Mouse (Mus musculus): ENCODE results near the gene Gtsf2. TPM values are rescaled to one million over a fixed set of nuclear protein-coding genes. Genes with fewer than 3 reads are reported as not detected.
A peak's percentile ranks its signal among the peaks of the same experiment; 100 is the strongest.
"Not testable (repeated sequence)": the region's sequence is repeated elsewhere in the genome, so short reads cannot be mapped to it uniquely, and the experiment has no call there.

Gene Gtsf2
- not detected for polyA plus RNA-seq (2017; shearing (Covaris generic))

DNA sequence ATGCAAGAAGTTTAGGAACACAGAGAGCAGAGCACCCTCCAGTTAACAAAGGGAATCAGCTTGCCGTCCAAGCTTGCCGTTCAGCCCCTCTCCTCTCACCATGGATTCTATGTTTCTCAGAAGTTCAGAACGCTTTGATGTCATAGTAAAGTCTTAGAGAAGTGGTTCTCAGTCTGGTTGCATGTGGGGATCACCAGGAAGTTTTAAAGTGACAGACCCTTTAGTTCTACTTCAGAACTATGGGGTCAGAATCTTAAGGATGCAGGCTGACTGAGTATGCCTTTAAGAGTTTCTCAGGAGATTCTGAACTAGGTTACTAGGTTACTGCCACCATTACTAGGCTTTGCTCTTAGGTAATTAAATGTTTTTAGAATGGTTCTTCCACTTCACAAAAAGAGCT lies at the start of gene Gtsf2:
Gene Gtsf2 (minus strand): TSS at position 101 of the 400 bp plus-strand sequence.
- no peak for ATAC-seq

DNA sequence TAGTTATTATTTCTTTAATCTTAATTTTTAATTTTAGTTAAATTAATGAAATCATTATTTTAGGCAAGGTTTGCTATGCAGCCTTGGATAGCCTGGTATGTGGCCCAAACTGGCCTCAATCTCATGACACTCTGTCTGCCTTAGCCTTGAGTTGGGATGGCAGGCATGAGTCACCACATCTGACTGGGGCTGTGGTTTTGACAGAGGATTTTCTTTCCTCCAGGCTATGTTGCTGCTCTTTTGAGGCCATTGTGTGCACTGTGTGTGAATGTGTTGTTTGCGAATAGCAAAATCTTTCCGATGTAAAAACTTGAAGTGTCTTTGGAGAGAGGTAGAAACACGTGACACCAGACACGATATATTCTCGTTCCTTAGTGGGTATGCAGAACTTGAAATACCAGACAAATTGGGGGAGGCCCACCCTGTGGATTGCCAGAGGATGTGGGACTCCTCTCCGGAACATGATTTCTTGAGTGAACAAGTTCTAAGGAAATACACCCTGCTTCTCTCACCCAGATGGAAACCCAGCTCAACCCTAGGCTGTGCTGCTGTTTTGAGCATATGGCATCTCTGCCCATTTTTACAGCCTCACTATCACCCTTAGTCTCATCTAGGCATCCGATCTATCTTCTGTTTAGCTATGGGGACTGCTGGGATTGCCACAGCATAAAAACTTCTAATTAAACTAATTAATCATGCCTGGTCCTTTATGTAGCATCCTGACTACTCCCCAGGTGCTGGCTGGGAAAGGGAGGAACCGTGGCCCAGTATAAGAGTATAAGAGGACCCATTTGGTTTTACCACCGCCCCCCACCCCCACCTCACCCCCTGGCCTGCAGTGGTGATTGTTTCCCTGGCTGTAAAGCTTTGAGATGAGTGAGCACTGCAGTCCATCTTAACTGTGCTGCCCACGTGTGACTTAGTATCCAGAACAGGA lies 48.2 kb upstream of the Gtsf2 start:
- ATAC-seq, result no peak

DNA sequence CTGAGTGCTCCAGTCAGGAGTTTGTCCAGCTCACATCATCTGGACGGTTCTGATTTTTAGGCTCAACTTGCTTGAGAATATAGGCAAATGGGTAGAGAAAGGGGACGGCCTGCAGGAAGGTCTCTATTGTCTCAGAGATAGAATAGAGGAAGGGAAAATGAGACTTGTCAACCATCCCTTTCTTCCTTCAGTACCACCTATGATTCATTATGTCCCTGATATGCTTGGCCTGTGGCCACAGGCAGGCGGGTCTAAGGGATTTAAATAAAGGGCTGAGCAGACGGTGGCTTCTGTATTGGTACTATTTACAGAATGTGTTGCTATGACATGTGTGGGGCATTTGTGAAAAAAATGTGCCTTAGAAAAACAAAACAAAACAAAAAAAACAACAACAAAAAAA lies 40.1 kb upstream of the Gtsf2 start:
- no peak for ATAC-seq

DNA sequence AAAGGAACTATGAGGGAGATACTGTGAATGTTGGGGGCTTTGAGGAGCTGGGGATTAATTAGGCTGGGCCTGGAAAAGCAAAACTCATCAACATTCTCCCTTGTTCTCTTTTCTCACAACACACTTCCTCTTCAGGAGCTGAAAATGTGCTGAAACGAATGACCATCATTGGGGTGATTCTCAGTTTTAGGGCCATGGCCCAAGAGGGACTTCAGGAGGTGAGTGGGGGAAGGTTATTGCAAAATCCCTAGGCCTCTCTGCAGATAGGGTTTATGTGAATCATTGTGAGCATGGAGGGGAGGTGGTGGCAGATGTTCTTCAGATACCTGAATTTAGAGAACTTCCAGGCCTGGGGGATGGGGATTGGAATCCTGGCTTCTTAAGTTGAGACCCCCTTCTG lies 38.4 kb upstream of the Gtsf2 start:
- ATAC-seq, result no peak

DNA sequence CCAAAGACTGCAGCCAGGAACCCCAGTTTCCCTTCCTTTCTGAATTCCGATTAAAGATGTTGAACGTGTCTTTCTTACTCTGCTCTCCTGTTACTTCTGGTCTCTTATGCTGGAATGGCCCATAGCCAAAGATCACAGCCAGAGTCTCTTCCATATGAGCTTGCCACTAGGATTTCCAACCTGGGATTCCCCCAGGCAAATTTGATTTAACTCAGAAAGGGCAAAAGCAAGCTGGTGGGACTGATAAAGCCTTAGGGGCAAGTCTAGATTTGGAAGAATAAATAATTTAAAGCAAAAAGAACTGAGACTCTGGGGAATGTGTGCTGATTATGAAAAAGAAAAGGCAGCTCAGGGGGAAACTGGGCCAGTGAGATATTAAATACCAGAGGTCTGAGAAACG lies 36.8 kb upstream of the Gtsf2 start:
- ATAC-seq, result no peak

DNA sequence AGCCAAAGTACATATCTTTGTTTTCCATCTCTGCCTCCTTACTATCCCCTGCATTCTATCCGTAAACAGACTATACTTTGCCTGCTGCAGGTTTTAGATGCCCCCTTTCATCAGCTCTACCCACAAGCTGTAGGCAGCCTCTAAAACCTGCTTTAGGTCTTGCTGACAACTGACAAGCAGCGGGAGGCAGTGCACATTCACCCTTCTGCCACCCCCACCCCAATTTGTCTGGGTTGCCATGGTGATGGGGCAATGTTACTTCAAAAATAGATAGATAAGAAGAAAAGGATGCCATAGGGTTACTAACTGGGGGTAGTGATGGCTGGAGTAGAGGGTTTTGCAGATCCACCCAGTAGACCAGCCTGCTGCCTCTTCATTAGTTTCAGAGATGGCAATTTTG lies 36.2 kb upstream of the Gtsf2 start:
- no peak for ATAC-seq

DNA sequence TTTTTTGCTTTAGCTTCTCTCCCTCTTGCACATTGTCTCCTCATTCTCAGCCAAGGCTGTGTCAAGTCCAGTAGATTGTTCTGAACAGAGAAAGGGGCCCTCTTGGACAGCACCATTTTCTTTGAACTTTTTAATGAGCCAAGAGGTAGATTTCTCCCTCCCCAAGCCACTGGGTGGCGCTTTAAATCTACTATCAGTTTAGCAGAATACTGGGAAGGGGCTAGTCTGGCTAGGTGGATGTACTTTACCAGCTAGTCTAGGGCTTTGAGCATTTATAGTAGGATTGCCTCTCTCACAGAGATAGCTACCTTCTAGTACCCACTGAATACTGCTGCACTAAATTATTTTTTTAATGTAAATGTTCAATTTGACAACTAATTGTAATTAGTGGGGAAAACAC lies 34.2 kb upstream of the Gtsf2 start:
- no peak for ATAC-seq

DNA sequence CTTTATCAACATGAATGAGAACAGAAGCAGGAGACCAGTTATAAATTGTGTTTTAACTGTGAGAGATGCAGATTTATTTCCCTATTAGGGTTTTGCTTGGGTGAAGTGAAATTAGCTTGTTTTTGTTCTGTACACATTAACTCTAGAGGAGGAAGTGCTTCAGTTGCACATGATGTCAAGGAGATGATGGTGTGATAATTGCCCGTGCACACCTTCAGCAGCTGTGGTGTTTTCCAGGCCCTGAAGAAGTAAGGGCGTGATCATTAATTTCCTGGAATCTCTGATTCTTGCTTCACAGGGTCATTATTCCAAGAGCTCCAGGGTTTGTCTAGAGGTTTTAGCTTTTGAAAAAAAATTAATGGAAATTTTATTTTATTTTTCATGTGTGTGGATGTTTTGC lies 31.9 kb upstream of the Gtsf2 start:
- ATAC-seq, result no peak

DNA sequence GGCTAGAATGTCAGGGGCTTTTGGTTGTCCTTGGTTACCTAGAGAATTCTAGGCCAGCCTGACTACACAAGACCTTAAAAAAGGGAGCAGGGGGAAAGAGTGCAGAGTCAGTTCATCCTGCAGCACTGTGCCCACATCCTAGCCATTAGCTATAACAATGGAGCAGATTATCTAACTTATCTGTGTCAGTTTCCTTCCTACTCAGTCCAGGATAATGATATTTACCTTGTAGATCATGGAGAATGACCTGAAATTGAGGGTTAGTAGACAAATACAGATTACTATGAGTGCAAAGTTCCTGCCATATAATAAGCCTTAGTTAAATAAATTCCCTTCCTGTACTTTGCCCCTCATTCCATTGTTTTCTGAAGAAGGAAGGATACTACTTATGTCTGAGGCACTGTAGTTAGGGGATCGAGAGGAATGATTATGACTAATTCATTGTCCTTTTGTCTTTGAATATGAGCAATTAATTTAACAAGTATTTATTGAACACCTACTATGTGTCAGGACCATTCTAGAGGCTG lies 30.9 kb upstream of the Gtsf2 start:
- ATAC-seq, result no peak

DNA sequence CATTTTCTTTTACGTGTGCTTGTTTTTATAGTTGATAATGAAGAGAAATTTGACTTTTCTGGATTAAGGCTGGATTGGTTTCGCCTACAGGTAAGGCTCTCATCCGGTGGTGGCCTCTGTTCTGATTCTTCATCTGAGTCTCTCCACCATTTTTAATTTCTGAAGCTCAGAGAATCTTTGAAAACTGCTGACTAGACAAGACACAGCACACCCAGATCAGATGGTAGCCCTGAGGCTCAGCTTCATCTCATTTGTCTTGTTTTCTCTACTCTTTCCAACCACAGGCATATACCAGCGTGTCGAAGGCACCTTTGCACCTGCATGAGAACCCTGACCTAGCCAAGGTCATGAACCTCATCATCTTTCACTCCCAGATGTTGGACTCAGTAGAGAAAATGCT lies 25.5 kb upstream of the Gtsf2 start:
- no peak for ATAC-seq

DNA sequence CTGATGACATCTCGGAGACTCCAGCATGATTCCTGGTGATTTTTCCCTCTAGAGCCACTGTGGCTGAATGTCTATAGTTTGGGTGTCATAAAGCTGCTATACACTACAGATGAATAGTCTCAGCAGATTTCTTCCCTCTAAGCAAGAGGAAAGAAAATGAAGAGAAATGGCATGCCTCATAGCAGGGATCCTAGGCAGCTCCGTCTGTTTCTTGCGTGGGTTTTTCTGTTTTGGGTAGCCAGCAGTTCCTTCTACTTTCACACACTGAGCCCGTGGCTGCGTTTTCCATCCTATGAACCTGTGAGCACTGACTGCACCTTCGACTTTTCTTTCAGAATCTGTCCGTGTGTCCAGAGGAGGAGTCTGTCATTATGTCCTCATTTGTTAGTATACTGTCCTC lies 24.9 kb upstream of the Gtsf2 start:
- no peak for ATAC-seq

DNA sequence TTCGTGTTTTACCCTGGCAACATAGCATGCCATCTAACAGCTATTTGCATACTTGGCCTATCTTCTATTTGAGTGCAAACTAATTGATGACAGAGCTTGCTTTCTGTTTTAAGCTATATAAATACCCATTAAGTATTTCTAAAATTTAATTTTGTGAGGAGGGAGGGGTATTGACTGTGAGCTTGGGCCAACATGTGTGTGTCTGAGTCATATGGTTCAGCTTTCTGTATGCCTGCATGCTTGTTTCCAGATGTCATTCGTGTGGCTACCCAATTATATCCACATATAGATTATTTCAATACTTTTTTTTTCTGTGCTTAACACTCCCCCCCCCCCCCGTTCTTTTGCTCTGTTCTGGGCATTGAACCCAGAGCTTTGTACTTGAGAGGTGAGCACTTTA lies 24.0 kb upstream of the Gtsf2 start:
- no peak for ATAC-seq

DNA sequence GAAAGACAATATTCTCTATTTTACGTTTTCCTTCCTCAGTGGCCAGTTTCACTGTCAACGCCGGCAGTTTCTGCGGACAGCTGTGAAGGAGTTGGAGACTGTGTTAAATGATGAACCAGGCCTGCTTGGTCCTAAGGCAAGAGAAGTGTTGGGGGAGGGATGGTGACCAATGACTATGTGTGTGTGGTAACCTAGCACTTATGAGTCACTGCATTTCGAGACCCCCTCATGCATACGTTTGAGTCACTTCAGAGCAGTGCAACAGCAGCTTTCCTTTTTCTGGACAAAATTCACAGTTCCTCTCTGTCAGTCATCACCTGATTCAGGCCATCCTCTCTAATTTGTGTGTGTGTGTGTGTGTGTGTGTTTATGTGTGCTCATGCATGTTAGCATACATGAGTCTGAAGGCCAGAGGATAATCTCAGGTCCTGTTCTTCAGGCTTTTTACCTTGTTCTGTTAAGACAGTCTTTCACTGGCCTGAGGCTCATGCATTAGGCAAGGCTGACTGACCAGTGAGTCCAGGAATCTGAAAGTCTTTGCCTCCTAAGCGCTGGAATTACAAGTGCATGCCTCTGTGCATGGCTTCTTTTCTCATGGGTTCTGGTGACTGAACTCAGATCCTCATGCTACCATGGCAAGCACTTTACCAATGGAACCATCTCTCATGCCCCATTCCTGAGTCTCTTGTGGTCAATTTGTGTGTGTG lies 23.4 kb upstream of the Gtsf2 start:
- no peak for ATAC-seq

DNA sequence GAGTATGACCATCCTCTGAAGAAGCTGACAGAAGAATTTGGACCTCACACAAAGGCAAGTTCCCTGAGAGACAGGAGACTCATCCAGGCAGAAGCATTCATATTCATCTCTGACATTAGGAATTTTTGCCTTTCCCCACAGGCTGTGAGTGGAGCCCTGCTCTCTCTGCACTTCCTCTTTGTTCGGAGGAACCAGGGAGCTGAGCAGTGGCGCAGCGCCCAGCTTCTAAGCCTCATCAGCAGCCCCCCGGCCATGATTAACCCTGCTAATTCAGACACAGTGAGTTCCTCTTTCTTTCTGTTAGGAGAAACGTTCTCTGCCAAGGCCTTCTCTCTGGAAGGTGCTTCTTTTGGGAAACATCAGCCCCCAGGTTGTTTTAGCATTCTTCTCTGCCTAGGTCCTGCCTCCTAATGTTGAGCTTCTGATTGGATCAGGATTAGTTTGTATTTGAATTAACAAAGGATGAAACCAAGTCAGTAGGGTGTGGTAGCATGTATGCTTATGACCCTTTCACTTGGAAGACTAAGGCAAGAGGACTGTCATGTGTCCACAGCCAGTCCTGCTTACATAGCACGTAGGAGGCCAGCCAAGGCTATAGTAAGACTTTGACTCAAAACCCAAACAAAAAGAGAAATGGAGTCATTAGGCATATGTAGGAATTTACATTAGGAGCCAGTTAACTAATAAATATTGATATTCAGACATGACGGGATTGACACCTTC lies 14.4 kb upstream of the Gtsf2 start:
- no peak for ATAC-seq

DNA sequence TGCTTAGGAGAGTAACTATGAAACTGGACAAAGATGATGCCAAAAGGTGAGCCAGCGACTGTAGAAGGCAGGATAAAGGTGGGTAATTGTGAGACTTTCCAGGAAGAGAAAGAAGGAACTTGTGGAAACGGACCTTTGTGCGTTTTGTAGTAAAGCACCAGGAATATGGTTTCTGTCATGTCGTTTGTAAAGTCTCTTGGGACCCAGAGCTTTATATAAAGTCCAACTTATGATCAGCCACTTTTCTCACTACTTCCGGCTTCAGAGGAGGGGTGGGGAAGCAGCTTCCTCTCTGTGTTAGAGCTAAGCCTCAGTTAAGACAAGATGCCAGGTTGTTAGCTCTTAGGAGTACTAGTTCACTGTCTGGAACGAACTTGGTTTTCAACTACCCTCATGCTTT lies 6.2 kb upstream of the Gtsf2 start:
- ATAC-seq, result peak; percentile 23

DNA sequence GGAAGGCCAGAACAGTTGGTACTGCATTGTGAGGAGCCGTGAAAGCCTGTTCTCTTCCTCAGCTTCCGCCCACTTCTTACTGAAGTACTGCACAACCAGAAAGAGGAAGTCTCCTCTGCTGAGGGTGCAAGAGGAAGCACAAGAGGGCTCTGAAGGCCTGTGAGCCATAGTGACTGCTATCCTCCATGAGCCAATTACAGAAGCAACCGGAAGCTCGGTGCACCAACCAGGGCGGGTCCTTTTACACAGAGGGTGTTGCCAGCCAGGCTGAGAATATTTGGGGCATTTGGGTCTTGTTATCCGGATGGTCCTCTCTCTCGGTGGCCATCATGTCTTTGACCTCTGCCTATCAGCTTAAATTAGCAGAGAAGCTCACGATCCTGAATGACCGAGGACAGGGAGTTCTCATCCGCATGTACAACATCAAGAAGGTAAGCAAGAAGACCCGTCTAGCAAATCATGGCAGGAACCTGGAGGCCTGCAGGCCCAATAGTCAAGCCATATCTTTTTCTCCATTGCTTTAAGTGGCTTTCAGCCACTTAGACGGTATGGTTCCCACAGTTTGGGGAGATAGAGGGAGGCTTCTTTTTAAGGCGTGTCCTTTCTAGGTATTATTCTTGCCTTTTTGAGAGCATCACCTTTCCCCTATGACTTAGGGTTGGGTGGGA lies 5.4 kb upstream of the Gtsf2 start, which contains the start of gene Nckap1l:
Gene Nckap1l (plus strand): TSS at position 244 of the 668 bp plus-strand sequence.
- ATAC-seq, result peak; percentile 100

DNA sequence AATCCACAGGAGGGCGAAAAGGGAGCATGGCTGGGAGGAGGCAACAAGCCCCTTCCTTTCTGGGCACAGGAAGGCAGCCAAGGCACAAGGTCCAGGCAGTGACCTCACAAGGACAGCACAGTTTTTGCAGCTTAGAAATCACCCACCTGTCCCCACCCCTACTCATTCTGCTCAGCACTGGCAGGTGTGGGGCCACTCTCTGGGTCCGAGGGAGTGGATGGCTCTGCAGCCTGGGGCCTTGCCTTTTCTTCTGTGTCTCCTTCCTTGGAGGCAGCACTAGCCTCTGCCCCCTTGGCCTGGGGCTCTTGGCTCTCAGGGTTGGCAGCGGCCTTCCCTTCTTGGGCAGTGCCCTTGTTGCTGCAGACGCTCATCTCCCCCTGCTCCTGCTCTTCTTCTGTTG lies 2.3 kb downstream of the Gtsf2 start:
- ATAC-seq, result not testable (repeated sequence)

DNA sequence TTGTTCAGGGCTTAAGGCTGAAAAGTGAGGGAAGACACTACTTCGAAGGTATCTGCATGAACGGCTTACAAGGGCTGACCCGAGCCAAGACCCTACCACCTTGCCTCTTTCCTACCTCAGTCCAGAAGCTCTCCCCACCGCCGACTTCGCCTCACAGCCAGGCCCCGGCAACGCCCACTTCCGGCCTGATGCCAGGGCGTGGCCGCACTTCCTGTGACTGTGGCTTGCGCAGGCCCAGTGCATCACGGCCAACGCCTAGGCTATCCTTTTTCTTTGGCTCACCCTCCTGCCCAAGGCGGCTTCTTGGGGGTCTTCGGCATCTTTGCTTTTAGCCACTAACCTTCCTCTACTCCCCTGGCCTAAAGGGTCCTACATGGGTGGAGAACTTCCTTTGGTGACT lies 18.0 kb downstream of the Gtsf2 start, which contains the start of gene Gtsf1:
Gene Gtsf1 (minus strand): TSS at position 230 of the 400 bp plus-strand sequence.
- no peak for ATAC-seq

DNA sequence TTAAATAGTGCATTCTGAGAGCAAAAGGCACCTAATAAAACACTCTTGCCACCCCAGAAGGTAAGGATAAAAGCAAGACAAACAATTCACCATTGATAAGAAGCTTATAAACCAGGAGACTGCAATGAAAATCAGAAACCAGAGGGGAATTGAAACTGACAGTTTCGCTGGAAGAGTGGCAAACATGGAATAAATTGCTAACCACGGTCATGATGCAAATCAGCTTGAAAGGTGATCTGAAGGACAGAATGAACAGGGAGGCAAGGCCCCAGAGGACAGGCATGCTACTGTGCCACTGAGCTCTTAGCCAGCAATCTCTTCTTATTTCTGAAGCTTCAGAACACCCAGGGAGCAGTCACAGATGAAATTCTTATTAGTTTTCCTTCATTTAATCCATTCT lies 21.3 kb downstream of the Gtsf2 start:
- no peak for ATAC-seq

DNA sequence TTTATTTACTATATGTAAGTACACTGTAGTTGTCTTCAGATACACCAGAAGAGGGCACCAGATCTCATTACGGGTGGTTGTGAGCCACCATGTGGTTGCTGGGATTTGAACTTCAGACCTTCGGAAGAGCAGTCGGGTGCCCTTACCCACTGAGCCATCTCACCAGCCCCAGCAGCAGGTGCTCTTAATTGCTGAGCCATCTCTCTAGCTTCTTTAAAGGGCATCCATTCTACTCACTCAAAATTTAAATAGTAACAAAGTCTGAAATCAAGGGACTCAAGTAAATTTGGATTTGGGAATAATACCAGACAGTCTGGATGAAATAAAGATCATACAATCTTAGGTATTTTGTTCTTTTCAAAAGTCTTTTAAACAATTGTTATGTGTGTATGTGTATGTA lies 42.7 kb downstream of the Gtsf2 start:
- not testable (repeated sequence) for ATAC-seq

DNA sequence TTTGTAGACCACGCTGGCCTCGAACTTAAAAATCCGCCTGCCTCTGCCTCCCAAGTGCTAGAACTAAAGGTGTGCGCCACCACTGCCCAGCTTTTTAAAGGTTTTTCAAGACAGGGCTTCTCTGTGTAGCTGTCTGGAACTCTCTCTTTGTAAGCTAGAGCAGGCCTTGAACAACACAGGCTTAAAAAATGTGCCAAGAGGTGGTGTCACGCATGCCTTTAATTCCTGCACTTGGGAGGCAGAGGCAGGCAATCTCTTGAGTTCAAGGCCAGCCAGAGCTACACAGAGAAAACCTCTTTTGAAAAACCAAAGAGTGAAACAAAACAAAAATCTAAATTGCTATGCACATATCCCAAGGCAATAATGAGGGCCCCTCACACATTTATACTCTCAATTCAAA lies 46.9 kb downstream of the Gtsf2 start:
- no peak for ATAC-seq

DNA sequence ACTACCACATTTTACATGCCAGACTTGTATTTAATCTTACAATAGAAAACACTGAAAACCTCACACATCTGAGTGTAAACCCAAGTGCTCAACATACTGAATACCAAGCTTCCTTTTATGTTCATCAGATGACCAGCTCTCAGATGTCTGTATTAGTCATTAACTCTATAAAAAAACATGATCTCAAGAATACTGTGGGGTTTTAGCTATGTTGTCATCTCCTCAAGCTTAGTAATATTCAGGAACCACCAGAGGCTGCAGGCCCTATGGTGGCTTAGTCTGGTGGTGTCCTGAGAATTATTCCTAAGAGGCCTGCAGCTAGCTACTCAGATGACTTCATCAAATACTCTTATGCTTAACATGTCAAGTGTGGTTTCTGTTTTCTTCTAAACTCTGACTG lies 54.7 kb downstream of the Gtsf2 start:
- no peak for ATAC-seq
